Mouse (Mus musculus) CH12.LX (cell line): ENCODE results near the gene Nfic. TPM values are rescaled to one million over a fixed set of nuclear protein-coding genes. Genes with fewer than 3 reads are reported as not detected.
A peak's percentile ranks its signal among the peaks of the same experiment; 100 is the strongest.

Source experiments
- DNase-seq: peaks from one replicate; pipeline ENCODE4 v3.0.0-alpha.2; 2013; ENCODE audit errors: extremely low read depth
- H3K27ac ChIP-seq: 2 replicates; pipeline ENCODE4 v1.5.1; 2012; ENCODE audit warnings: low read depth, mild to moderate bottlenecking, control low read depth, moderate library complexity; ENCODE audit not compliant: insufficient read depth
- H3K27me3 ChIP-seq: replicated peaks from 2 replicates; pipeline ENCODE3; 2012; ENCODE audit warnings: inconsistent platforms
- H3K36me3 ChIP-seq, 2 experiments: replicated peaks in 1 of 2; 2 replicates each; pipeline versions ENCODE3 to v1.6.1; 2012; ENCODE audit warnings: inconsistent platforms in 1 of 2, low read length in 1 of 2, mild to moderate bottlenecking in 1 of 2, mixed read lengths in 1 of 2, moderate library complexity in 1 of 2; ENCODE audit not compliant: control insufficient read depth in 1 of 2, insufficient read depth in 1 of 2
- H3K4me1 ChIP-seq, 2 experiments: 2 replicates each; pipeline ENCODE4 v1.6.1; 2012; ENCODE audit warnings: inconsistent platforms in 1 of 2, moderate library complexity in 1 of 2; ENCODE audit not compliant: insufficient read depth in 2 of 2, control insufficient read depth in 1 of 2
- H3K4me2 ChIP-seq: 2 replicates; pipeline ENCODE4 v1.6.1; 2012; ENCODE audit warnings: low read depth, mild to moderate bottlenecking, control low read depth; ENCODE audit not compliant: poor library complexity, insufficient read depth, severe bottlenecking
- H3K4me3 ChIP-seq, 3 experiments: fragments of 150-350 bp in 1 of 3; sonication (generic) in 1 of 3; replicated peaks in 1 of 3; 2 replicates each; pipeline versions ENCODE3 to v1.5.1; 2011 to 2012; ENCODE audit warnings: low read depth in 2 of 3, low read length in 2 of 3, mild to moderate bottlenecking in 2 of 3, moderate library complexity in 2 of 3, control low read depth in 1 of 3, improper control_type of control experiment in 1 of 3, inconsistent platforms in 1 of 3, mixed read lengths in 1 of 3; ENCODE audit not compliant: poor library complexity in 1 of 3
- H3K79me2 ChIP-seq: replicated peaks from 2 replicates; pipeline ENCODE4 v1.6.1; 2012; ENCODE audit warnings: mild to moderate bottlenecking, moderate library complexity; ENCODE audit not compliant: control insufficient read depth, poor library complexity, insufficient read depth, severe bottlenecking; ENCODE audit errors: extremely low read depth
- H3K9ac ChIP-seq: 2 replicates; pipeline ENCODE4 v1.6.1; 2012; ENCODE audit warnings: low read depth, mild to moderate bottlenecking, control low read depth, moderate library complexity; ENCODE audit not compliant: insufficient read depth
- H3K9me3 ChIP-seq: replicated peaks from 2 replicates; pipeline ENCODE3; 2012; ENCODE audit warnings: low read length, inconsistent platforms, mixed read lengths
- BHLHE40 ChIP-seq: IDR thresholded peaks from 2 replicates; pipeline ENCODE4 v1.6.1; 2011; ENCODE audit warnings: mild to moderate bottlenecking, low read depth, low read length, improper control_type of control experiment
- E2F4 ChIP-seq: IDR thresholded peaks from 2 replicates; pipeline ENCODE4 v1.6.1; 2011; ENCODE audit warnings: low read depth, low read length, improper control_type of control experiment; ENCODE audit not compliant: insufficient replicate concordance
- EP300 ChIP-seq: IDR thresholded peaks from 2 replicates; pipeline ENCODE4 v1.6.1; 2011; ENCODE audit warnings: low read length, improper control_type of control experiment
- ETS1 ChIP-seq: conservative IDR thresholded peaks from 2 replicates; pipeline ENCODE4 v1.6.1; 2012; ENCODE audit warnings: low read depth, mild to moderate bottlenecking, inconsistent platforms, low read length, improper control_type of control experiment, moderate library complexity
- GABPA ChIP-seq: IDR thresholded peaks from 2 replicates; pipeline ENCODE4 v1.6.1; 2012; ENCODE audit warnings: low read depth, low read length, improper control_type of control experiment, inconsistent platforms; ENCODE audit not compliant: insufficient replicate concordance
- IRF4 ChIP-seq: IDR thresholded peaks from 2 replicates; pipeline ENCODE4 v1.6.1; 2014; ENCODE audit warnings: low read depth, mild to moderate bottlenecking, inconsistent platforms, low read length, improper control_type of control experiment
- JUND ChIP-seq: conservative IDR thresholded peaks from 2 replicates; pipeline ENCODE4 v1.6.1; 2011; ENCODE audit warnings: low read depth, low read length, improper control_type of control experiment
- MAFK ChIP-seq: IDR thresholded peaks from 2 replicates; pipeline ENCODE4 v1.6.1; 2011; ENCODE audit warnings: low read length, improper control_type of control experiment; ENCODE audit not compliant: insufficient replicate concordance
- MXI1 ChIP-seq: IDR thresholded peaks from 2 replicates; pipeline ENCODE4 v1.6.1; 2011; ENCODE audit warnings: mild to moderate bottlenecking, low read depth, low read length, improper control_type of control experiment
- NRF1 ChIP-seq: IDR thresholded peaks from 2 replicates; pipeline ENCODE4 v1.6.1; 2014; ENCODE audit warnings: low read depth, mild to moderate bottlenecking, inconsistent platforms, low read length, improper control_type of control experiment, moderate library complexity
- POLR2AphosphoS2 ChIP-seq: IDR thresholded peaks from 2 replicates; pipeline ENCODE4 v1.6.1; 2011; ENCODE audit warnings: low read depth, low read length, improper control_type of control experiment
- RAD21 ChIP-seq: IDR thresholded peaks from 2 replicates; pipeline ENCODE4 v1.6.1; 2011; ENCODE audit warnings: low read depth, mild to moderate bottlenecking, low read length, improper control_type of control experiment, moderate library complexity
- RCOR1 ChIP-seq: conservative IDR thresholded peaks from 2 replicates; pipeline ENCODE4 v1.6.1; 2012; ENCODE audit warnings: low read depth, mild to moderate bottlenecking, inconsistent platforms, low read length, improper control_type of control experiment
- SMC3 ChIP-seq: IDR thresholded peaks from 2 replicates; pipeline ENCODE4 v1.6.1; 2011; ENCODE audit warnings: low read depth, low read length, improper control_type of control experiment
- TBP ChIP-seq: conservative IDR thresholded peaks from 2 replicates; pipeline ENCODE4 v1.6.1; 2011; ENCODE audit warnings: low read depth, low read length, improper control_type of control experiment
- TCF12 ChIP-seq: IDR thresholded peaks from 2 replicates; pipeline ENCODE4 v1.6.1; 2014; ENCODE audit warnings: low read depth, mild to moderate bottlenecking, inconsistent platforms, low read length, improper control_type of control experiment
- UBTF ChIP-seq: IDR thresholded peaks from 2 replicates; pipeline ENCODE4 v1.6.1; 2012; ENCODE audit warnings: low read depth, mild to moderate bottlenecking, inconsistent platforms, low read length, improper control_type of control experiment, moderate library complexity
- USF1 ChIP-seq: IDR thresholded peaks from 2 replicates; pipeline ENCODE4 v1.6.1; 2014; ENCODE audit warnings: low read depth, mild to moderate bottlenecking, inconsistent platforms, low read length, improper control_type of control experiment
- USF2 ChIP-seq: conservative IDR thresholded peaks from 2 replicates; pipeline ENCODE4 v1.6.1; 2011; ENCODE audit warnings: low read depth, low read length, improper control_type of control experiment
- ZC3H11A ChIP-seq: IDR thresholded peaks from 2 replicates; pipeline ENCODE4 v1.6.1; 2012; ENCODE audit warnings: low read depth, mild to moderate bottlenecking, inconsistent platforms, low read length, improper control_type of control experiment
- ZKSCAN1 ChIP-seq: IDR thresholded peaks from 2 replicates; pipeline ENCODE4 v1.6.1; 2012; ENCODE audit warnings: low read depth, inconsistent platforms, low read length, improper control_type of control experiment, borderline replicate concordance
- ZNF384 ChIP-seq: IDR thresholded peaks from 2 replicates; pipeline ENCODE4 v1.6.1; 2012; ENCODE audit warnings: low read depth, low read length, improper control_type of control experiment, inconsistent platforms
- dilution Hi-C: fragments of 300-500 bp; cut with MboI; formaldehyde crosslinking; loops from 2 replicates; pipeline ENCODE4 v1.14.3; 2020; ENCODE audit warnings: low sequenced_read_pairs; ENCODE audit not compliant: extremely low pct_unique_long_range_greater_than_20kb, extremely low pct_ligation_motif_present
- in situ Hi-C: fragments of 300-500 bp; cut with MboI; formaldehyde crosslinking; loops from 3 replicates; pipeline ENCODE4 v1.14.3; 2019; ENCODE audit warnings: low sequenced_read_pairs, low pct_ligation_motif_present, low pct_unique_long_range_greater_than_20kb, mixed read lengths
- polyA plus RNA-seq: library from polyadenylated mRNA; unstranded; fragments of >175 nt; gene quantifications from 2 replicates; pipeline ENCODE4 v1.2.1, GENCODE M21; 2012; ENCODE audit warnings: low read depth; ENCODE audit not compliant: insufficient read length
- total RNA-seq, 2 experiments: library from RNA; depleted of rRNA; stranded (reverse); fragments of 300-350 nt in 1 of 2; fragments of >200 nt in 1 of 2; gene quantifications; 2 replicates each; pipeline ENCODE4 v1.2.3; 2012 to 2014

Nfic gene
- total and polyA plus RNA-seq, 3 experiments: 0.07 to 4.7 (median 4.0) TPM

GRCm38 (mm10) chr10:81411471-81412400 lies 43.7 kb downstream of the Nfic start:
- Histone ChIP-seq H3K4me1 (peaks cover 66 to 89% of the 10 kb centered on the region in 2 experiments), H3K4me2 (no peak overlapping the region; the same call in 1 of the 2 replicates), H3K9ac (no peak overlapping the region), H3K27ac (peak overlapping the region; percentile 61), H3K9me3 (no peaks in the 10 kb centered on the region), H3K79me2 (0 out of 2 replicates have a peak, but pooled peaks cover 5% of the 10 kb centered on the region), H3K4me3 (peak overlapping the region in 1 of 3 experiments; percentile 6), H3K27me3 (no peaks in the 10 kb centered on the region), H3K36me3 (peaks cover 25 to 52% of the 10 kb centered on the region in 2 experiments)
- DNase-seq: no peak
- peak; percentile 77 for TF ChIP-seq ZC3H11A
- peak; percentile 73 for TF ChIP-seq NRF1
- TF ChIP-seq GABPA: no peak
- peak; percentile 66 for TF ChIP-seq TCF12
- no peak for TF ChIP-seq TBP
- TF ChIP-seq IRF4: 0 out of 2 replicates have a peak, but pooled peaks have one; percentile 38
- TF ChIP-seq ETS1: peak; percentile 62; the same call in 1 of the 2 replicates
- TF ChIP-seq USF1: peak; percentile 37; the same call in 1 of the 2 replicates
- TF ChIP-seq BHLHE40: peak; percentile 57
- TF ChIP-seq ZNF384: no peak
- TF ChIP-seq MXI1: peak; percentile 43; the same call in 1 of the 2 replicates
- dilution Hi-C loops: no loop called here
- in situ Hi-C loops: no loop called here

DNA sequence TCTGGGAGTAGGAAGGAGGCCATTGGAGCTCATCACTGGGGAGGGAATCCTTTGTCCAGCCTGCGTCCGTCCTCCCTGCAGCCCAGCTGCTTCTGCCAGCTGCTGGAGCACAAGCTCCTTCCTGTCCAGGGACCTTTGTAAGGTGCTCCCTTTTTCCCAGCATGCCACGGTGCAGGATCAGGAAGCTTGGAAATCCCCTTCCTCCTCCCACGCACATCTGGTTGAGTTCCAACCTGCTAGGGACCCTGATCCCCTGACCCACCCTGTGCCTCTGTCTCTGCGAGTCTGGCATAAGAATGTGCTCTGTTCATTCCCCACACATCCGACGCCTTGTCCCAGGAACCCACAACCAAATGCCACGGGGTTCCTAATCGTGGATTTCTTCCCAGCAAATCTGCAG lies 44.5 kb downstream of the Nfic start:
- no peak for DNase-seq
- Histone ChIP-seq H3K27ac (peak overlapping the region; percentile 61), H3K4me3 (no peak overlapping the region), H3K4me1 (peaks cover 73 to 91% of the 10 kb centered on the region in 2 experiments), H3K27me3 (no peaks in the 10 kb centered on the region), H3K9ac (no peak overlapping the region), H3K36me3 (peaks cover 32 to 55% of the 10 kb centered on the region in 2 experiments), H3K4me2 (no peak overlapping the region), H3K9me3 (no peaks in the 10 kb centered on the region), H3K79me2 (0 out of 2 replicates have a peak, but pooled peaks cover 5% of the 10 kb centered on the region)
- dilution Hi-C loops (no loop called here), in situ Hi-C loops (no loop called here)
- no peak for TF ChIP-seq TCF12
- TF ChIP-seq MAFK: no peak
- TF ChIP-seq POLR2AphosphoS2: no peak
- no peak for TF ChIP-seq RCOR1
- no peak for TF ChIP-seq USF2
- TF ChIP-seq TBP: no peak
- no peak for TF ChIP-seq BHLHE40
- no peak for TF ChIP-seq JUND
- 0 out of 2 replicates have a peak, but pooled peaks have one; percentile 15 for TF ChIP-seq EP300
- no peak for TF ChIP-seq SMC3
- TF ChIP-seq ZKSCAN1: no peak
- TF ChIP-seq E2F4: no peak
- TF ChIP-seq RAD21: no peak
- TF ChIP-seq USF1: 0 out of 2 replicates have a peak, but pooled peaks have one; percentile 0
- no peak for TF ChIP-seq GABPA
- TF ChIP-seq UBTF: no peak
